In the genomic region with DNA sequence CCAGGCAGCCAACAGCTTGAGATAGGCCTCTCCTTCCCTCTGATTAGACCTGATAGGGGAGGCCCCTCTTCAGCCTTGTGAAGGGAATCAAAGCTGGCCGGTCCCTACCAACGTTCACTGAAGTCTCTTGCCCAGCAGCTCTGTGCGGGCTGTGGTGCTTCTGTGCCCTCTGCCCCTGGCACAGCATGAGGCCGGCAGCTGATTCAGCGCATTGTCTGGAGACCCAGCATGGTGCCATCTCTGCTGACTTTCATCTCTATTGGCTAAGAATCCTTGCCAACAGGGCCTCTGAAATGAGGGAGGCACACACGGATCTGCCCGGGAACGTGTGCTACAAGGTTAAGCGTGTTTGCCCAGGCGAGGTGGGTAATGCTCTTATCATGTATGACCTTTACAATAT, we compare ENCODE assay signal across 21 mouse cellular contexts. TPM values are rescaled to one million over a fixed set of nuclear protein-coding genes. Genes with fewer than 3 reads are reported as not detected.
"Had no signal": no experiment of that assay in that cellular context is flagged by ENCODE, and none has a peak within 500 bp of the region (broad histone marks: within the 10 kb centered on the region; RNA-seq: fewer than 3 reads in every experiment).

No protein-coding gene starts in this region.

- H3K4me3 ChIP-seq: limb, embryonic 13.5 days; liver, embryonic 15.5 days; midbrain, embryonic 12.5 days; myocyte; neural tube, embryonic 15.5 days had no signal

- H3K27ac ChIP-seq: kidney, postnatal 0 days; limb, embryonic 13.5 days; liver, embryonic 15.5 days; midbrain, embryonic 12.5 days; neural tube, embryonic 15.5 days had no signal

- ATAC-seq: lung, postnatal 0 days had no signal

- H3K9ac ChIP-seq: limb, embryonic 13.5 days; liver, embryonic 15.5 days; midbrain, embryonic 12.5 days; neural tube, embryonic 15.5 days had no signal

- H3K9me3 ChIP-seq: limb, embryonic 13.5 days; liver, embryonic 15.5 days; midbrain, embryonic 12.5 days; neural tube, embryonic 15.5 days had no signal

- H3K4me2 ChIP-seq: limb, embryonic 13.5 days; liver, embryonic 11.5 days; liver, embryonic 15.5 days; midbrain, embryonic 12.5 days; neural tube, embryonic 15.5 days had no signal

- DNase-seq: kidney, adult 11 months; kidney, adult 9 months; kidney, postnatal 36 days; layer of hippocampus, adult 9-11 months; layer of hippocampus, postnatal 36 days; lung, adult 2 months; lung, postnatal 36 days; right cerebral cortex, postnatal 4 days; spleen, adult 18-20 months; thymus, adult 18-20 months; thymus, postnatal 14 days had no signal

- H3K4me1 ChIP-seq: liver, embryonic 15.5 days had no signal

- H3K27me3 ChIP-seq: limb, embryonic 13.5 days; liver, embryonic 15.5 days; neural tube, embryonic 15.5 days had no signal

- H3K36me3 ChIP-seq: limb, embryonic 13.5 days; liver, embryonic 15.5 days; midbrain, embryonic 12.5 days; neural tube, embryonic 15.5 days had no signal

RNA-seq across cellular contexts. Expression of a gene that starts 48.2 kb away (rescaled TPM):
- polyA plus RNA-seq: kidney, postnatal 0 days; limb, embryonic 13.5 days; liver, embryonic 11.5 days; liver, embryonic 15.5 days; lung, adult 2 months; lung, postnatal 0 days; midbrain, embryonic 12.5 days; myocyte; neural tube, embryonic 11.5 days; stomach, embryonic 14.5 days had no signal
